Mouse (Mus musculus) mature B cell (primary cell): ENCODE data around the gene Nlrp9b.
"Not testable (repeated sequence)": the region's sequence is repeated elsewhere in the genome, so short reads cannot be mapped to it uniquely, and the experiment has no call there.

Experiments used
- in situ Hi-C: fragments of 300-500 bp; cut with MboI; formaldehyde crosslinking; loops from 2 replicates; pipeline ENCODE4 v1.14.3; 2019

The Nlrp9b gene

DNA sequence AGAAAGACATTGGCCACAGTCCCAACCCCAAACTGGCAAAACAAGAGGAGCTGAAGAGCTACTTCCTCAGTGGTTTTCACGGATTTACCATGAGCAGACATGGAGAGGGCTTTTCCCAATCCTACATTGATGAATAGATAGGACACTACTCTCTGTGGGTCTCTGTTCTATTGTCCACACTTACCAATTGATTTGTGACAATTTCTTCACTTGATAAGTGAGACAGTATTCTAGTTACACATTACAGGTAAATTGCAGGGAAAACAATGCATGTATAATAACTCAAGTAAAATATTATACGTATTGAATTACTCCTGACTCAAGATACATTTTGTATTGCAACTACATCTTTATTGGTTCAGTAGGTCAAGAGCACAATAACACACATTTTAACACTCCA is 131.2 kb downstream of the Nlrp9b start, which contains the start of gene Gm16442:
TSS of gene Gm16442 (minus strand) at position 101 of the 400 bp plus-strand sequence.
- in situ Hi-C loops: not testable (repeated sequence)
